Mouse (Mus musculus) embryonic facial prominence, embryonic 11.5 days (tissue): ENCODE measurements around the gene Mgll. TPM values are rescaled to one million over a fixed set of nuclear protein-coding genes. Genes with fewer than 3 reads are reported as not detected.
A peak's percentile ranks its signal among the peaks of the same experiment; 100 is the strongest.

Experiments used
- ATAC-seq: fragments of 200-750 bp; cut with Nextera tagmentation; replicated peaks from 2 replicates; pipeline ENCODE4 v1.8.0; 2017; ENCODE audit warnings: low read depth; ENCODE audit not compliant: insufficient number of reproducible peaks, low FRiP score, low TSS enrichment
- DNase-seq: peaks from one replicate; pipeline ENCODE4 v3.0.0-alpha.2; 2015; ENCODE audit warnings: low spot score
- H3K27ac ChIP-seq: fragments of 300-500 bp; sonication (generic); replicated peaks from 2 replicates; pipeline ENCODE4 v1.5.1; 2014; ENCODE audit warnings: mild to moderate bottlenecking, low read depth, low read length, control low read depth
- H3K27me3 ChIP-seq: fragments of 300-500 bp; sonication (generic); 2 replicates; pipeline ENCODE4 v1.6.1; 2014; ENCODE audit warnings: mild to moderate bottlenecking, low read length, moderate library complexity, mixed read lengths; ENCODE audit not compliant: control insufficient read depth, insufficient read depth
- H3K36me3 ChIP-seq: fragments of 300-500 bp; sonication (generic); replicated peaks from 2 replicates; pipeline ENCODE4 v1.6.1; 2014; ENCODE audit warnings: low read depth, mild to moderate bottlenecking, low read length, moderate library complexity, mixed read lengths; ENCODE audit not compliant: control insufficient read depth, insufficient read depth
- H3K4me1 ChIP-seq: fragments of 300-500 bp; sonication (generic); 2 replicates; pipeline ENCODE4 v1.6.1; 2014; ENCODE audit warnings: low read length, mixed read lengths; ENCODE audit not compliant: control insufficient read depth, insufficient read depth
- H3K4me2 ChIP-seq: fragments of 300-500 bp; sonication (generic); 2 replicates; pipeline ENCODE4 v1.6.1; 2014; ENCODE audit warnings: low read depth, mild to moderate bottlenecking, control low read depth, low read length, moderate library complexity
- H3K4me3 ChIP-seq: fragments of 300-500 bp; sonication (generic); 2 replicates; pipeline ENCODE4 v1.5.1; 2014; ENCODE audit warnings: low read depth, low read length, control low read depth
- H3K9ac ChIP-seq: fragments of 300-500 bp; sonication (generic); replicated peaks from 2 replicates; pipeline ENCODE4 v1.6.1; 2014; ENCODE audit warnings: mild to moderate bottlenecking, control low read depth, low read length
- H3K9me3 ChIP-seq: fragments of 300-500 bp; sonication (generic); replicated peaks from 2 replicates; pipeline ENCODE4 v1.6.1; 2016; ENCODE audit warnings: mild to moderate bottlenecking, low read length, inconsistent platforms, mixed read lengths; ENCODE audit not compliant: control insufficient read depth
- WGBS: fragments of 180-500 bp; shearing (Covaris S2); extraction: QIAGEN DNeasy Blood & Tissue Kit; methylation state at CpG from one replicate; pipeline ENCODE4 v1.1.7; 2014; 5-methylcytosine and 5-hydroxymethylcytosine counted together
- polyA plus RNA-seq: library from polyadenylated mRNA; unstranded; fragments of >200 nt; fragmentation: Nextera tagmentation; extraction: Ambion mirVana; gene quantifications from 2 replicates; pipeline ENCODE4 v1.2.1, GENCODE M21; 2014

The Mgll gene
- polyA plus RNA-seq, 1 experiment from 2014 or later = 3.0 TPM

DNA sequence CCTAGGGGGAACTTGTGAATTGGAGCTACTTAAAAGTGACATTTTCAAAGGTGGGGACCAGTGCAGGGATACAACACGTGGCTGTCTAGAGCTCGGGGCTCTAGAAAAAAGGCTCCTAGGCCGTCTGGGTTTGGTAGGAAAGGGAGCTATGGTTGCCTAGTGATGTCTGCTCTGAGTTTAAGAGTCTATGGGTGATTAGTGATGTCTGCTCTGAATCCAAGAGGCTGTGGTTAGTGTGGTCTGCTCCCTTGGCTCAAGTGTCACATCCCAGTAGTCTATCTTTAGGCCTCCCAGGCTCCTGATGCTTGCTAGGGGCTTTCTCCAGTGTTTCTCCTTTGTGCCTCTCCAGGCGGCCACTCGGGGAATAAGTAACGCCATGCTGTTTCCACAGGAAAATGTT, 29.4 kb downstream of the Mgll start:
- 74% methylated on average over 6 of the region's 6 CpGs for WGBS
- H3K36me3 ChIP-seq = no peaks in the 10 kb centered on the region
- H3K27me3 ChIP-seq = no peaks in the 10 kb centered on the region
- no peak overlapping the region for H3K27ac ChIP-seq
- no peaks in the 10 kb centered on the region for H3K9me3 ChIP-seq
- H3K4me1 ChIP-seq = no peaks in the 10 kb centered on the region; the same call in 1 of the 2 replicates
- H3K4me2 ChIP-seq = no peak overlapping the region
- ATAC-seq = no peak
- no peak overlapping the region for H3K9ac ChIP-seq
- no peak for DNase-seq
- no peak overlapping the region for H3K4me3 ChIP-seq

GRCm38 (mm10) chr6:88756992-88757391, 32.8 kb downstream of the Mgll start:
- DNase-seq (no peak), ATAC-seq (no peak)
- no peak overlapping the region for H3K27ac ChIP-seq
- no peak overlapping the region for H3K9ac ChIP-seq
- H3K36me3 ChIP-seq = no peaks in the 10 kb centered on the region
- H3K4me1 ChIP-seq = no peaks in the 10 kb centered on the region; the same call in 1 of the 2 replicates
- H3K4me2 ChIP-seq = no peak overlapping the region
- H3K9me3 ChIP-seq = no peaks in the 10 kb centered on the region
- no peak overlapping the region for H3K4me3 ChIP-seq
- H3K27me3 ChIP-seq = no peaks in the 10 kb centered on the region
- 85% methylated on average over 4 of the region's 4 CpGs for WGBS

DNA sequence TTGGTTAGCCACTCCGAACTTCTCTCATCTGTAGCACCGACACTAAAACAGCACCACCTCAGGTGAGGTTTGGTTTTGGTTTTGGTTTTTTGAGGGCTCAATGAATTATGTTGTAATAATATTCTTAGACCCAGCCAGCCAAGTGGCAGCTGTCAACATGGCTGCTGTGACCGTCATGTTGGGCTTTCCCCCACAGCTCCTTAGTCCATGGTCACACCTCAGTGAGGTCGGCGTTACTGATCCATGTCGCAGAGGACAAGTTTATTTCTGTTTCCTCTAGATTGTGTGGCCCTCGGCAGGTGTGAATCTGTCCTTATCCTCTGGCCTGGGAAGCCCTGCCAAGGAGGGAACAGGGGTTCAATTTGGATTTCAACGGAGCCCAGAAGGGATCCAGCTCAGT, 33.9 kb downstream of the Mgll start:
- no peak overlapping the region for H3K4me3 ChIP-seq
- ATAC-seq (no peak), DNase-seq (no peak)
- no peak overlapping the region for H3K27ac ChIP-seq
- no peaks in the 10 kb centered on the region for H3K27me3 ChIP-seq
- H3K36me3 ChIP-seq = no peaks in the 10 kb centered on the region
- no peaks in the 10 kb centered on the region for H3K9me3 ChIP-seq
- no peaks in the 10 kb centered on the region for H3K4me1 ChIP-seq
- H3K4me2 ChIP-seq = no peak overlapping the region
- 90% methylated on average over 8 of the region's 8 CpGs for WGBS
- no peak overlapping the region for H3K9ac ChIP-seq

DNA sequence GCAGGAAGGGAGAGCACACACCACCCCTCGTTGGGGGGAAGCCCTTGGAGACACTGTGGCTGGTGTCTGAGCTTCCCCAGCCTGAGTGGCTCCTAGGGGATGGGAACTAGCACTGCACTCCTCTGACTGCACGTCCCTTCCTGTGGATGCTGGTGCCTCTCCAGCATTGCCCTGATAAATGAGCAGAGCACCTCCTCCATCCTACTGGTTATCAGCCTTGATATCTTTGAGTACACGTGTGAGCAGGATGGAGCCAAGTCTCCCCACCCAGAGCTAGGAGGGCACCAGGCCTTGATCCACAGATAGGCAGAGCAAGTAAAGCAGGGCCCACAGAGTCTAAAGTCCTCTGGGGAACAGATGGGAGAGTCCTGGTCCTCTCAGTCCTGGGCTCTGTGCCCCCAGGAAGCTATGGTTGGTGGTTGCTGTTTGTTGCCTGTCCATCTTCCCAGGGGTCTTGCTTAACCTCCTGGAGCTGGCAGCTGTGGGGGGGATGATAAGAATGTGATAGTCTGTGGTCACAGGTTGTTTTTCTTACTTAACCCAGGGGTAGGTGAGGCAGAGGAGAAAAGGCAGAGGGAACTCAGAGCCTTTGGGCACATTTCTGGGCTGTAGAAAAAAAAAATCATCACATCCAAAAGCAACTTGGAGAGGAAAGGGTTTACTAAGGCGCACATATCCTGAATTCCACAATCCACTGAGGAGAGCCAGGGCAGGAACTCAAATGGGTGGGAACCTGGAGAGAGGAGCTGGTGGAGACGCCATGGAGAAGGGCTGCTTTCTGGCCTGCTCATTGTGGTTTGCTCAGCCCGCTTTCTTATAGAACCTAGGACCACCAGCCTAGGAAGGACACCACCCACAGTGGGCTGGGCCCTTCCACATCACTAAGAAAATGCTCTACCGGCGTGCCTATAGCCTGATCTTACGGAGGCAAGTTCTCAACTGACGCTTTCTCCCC, 34.6 kb downstream of the Mgll start:
- no peak for DNase-seq
- no peak overlapping the region for H3K4me3 ChIP-seq
- H3K4me2 ChIP-seq = no peak overlapping the region
- no peaks in the 10 kb centered on the region for H3K36me3 ChIP-seq
- no peak overlapping the region for H3K9ac ChIP-seq
- no peaks in the 10 kb centered on the region for H3K9me3 ChIP-seq
- H3K27ac ChIP-seq = no peak overlapping the region
- 77% methylated on average over 10 of the region's 10 CpGs for WGBS
- no peaks in the 10 kb centered on the region for H3K27me3 ChIP-seq
- H3K4me1 ChIP-seq = no peaks in the 10 kb centered on the region
- no peak for ATAC-seq

- ATAC-seq = no peak
Measured at GRCm38 (mm10) chr6:88759793-88760453, 35.7 kb downstream of the Mgll start.

DNA sequence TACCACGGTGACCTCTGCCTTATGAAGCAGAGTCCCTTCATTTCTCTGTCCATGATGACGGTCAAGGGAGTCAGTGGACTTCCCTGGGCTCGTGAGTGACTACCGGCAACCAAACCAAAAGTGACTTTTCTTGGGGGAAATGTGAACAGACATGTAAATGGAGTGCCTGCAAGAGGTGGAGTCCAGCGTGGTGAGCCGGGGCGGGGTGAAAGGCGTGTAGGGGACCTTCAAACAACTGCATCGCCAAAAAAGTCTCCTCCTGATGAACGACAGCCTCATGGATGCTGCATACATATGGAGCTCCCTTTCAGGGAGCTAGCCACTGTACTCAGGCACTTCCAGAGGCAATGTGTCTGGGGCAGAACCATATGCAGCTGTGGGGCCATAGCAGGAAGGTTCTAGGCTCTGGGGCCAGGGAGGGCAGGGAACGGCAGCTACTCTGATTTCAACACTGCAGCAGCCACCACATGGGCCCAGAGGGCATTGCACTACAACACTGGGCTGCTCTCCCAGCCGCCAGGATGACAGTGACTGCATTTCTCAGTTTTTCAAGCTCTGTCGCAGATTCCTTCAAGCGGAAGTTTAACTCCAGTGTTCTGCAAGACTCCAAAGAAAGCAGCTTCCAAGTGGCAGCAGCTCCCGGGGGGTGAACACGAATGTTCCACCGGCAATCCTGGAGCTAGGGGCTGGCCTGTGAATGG, 36.9 kb downstream of the Mgll start:
- ATAC-seq = no peak
- WGBS = 67% methylated on average over 17 of the region's 17 CpGs
- peak overlapping the region; percentile 22; the same call in 1 of the 2 replicates for H3K9ac ChIP-seq
- no peaks in the 10 kb centered on the region for H3K36me3 ChIP-seq
- H3K4me1 ChIP-seq = no peaks in the 10 kb centered on the region
- H3K4me2 ChIP-seq = no peak overlapping the region
- H3K9me3 ChIP-seq = no peaks in the 10 kb centered on the region
- H3K4me3 ChIP-seq = no peak overlapping the region
- DNase-seq = no peak
- no peak overlapping the region for H3K27ac ChIP-seq
- H3K27me3 ChIP-seq = no peaks in the 10 kb centered on the region

More at GRCm38 (mm10) chr6:88759793-88760453, 35.7 kb downstream of the Mgll start:
- H3K4me1 ChIP-seq = no peaks in the 10 kb centered on the region
- DNase-seq = no peak
- no peaks in the 10 kb centered on the region for H3K27me3 ChIP-seq
- H3K27ac ChIP-seq = no peak overlapping the region
- H3K4me2 ChIP-seq = no peak overlapping the region
- H3K36me3 ChIP-seq = no peaks in the 10 kb centered on the region
- H3K9me3 ChIP-seq = no peaks in the 10 kb centered on the region
- 70% methylated on average over 17 of the region's 17 CpGs for WGBS
- no peak overlapping the region for H3K4me3 ChIP-seq
- no peak overlapping the region for H3K9ac ChIP-seq

DNA sequence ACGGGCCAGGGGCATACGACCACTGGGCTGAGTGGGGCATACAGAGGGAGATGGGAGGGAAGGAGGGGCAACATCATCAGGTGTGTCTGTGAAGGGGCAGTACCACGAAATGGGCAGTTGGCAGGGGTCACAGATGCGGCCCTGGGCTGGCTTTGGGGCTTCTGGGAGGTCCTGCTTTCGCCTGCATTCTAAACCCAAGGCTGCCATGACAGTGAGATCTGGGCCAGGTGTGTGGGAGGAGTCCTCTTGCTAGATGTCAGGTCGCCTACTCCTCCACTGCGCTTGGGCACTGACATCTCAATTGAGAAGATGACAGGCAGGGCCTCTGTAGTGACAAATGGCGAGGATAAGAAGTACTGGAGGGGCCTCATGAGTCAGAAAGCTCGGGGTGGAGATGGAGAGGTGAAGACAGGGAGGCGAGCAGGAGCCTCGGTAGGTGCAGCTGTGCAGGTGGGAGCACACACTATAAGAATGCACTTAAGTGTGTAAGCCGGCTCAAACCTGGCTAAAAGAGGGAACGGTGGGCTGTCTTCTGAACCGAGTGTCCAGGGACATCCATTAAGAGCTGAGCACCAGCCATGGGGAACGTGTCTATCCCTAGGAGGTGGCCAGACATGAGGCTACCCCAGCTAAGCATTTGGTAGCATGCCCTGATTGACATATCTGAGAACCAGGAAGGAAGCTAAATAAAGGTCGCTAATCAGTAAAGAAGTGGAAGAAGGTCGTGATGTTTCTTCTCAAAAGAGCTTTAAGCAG, 37.6 kb downstream of the Mgll start:
- Histone ChIP-seq H3K9me3 (no peaks in the 10 kb centered on the region), H3K27me3 (no peaks in the 10 kb centered on the region), H3K9ac (no peak overlapping the region), H3K4me1 (no peaks in the 10 kb centered on the region), H3K4me2 (no peak overlapping the region), H3K4me3 (no peak overlapping the region), H3K36me3 (no peaks in the 10 kb centered on the region), H3K27ac (no peak overlapping the region)
- WGBS = 70% methylated on average over 17 of the region's 17 CpGs
- DNase-seq (no peak), ATAC-seq (no peak)
